Comparison of ENCODE assay signal across 9 mouse cellular contexts in genomic region chr17:78202756-78203155, GRCm38 (mm10). TPM values are rescaled to one million over a fixed set of nuclear protein-coding genes. Genes with fewer than 3 reads are reported as not detected.
DNase-seq lines count a peak whose midpoint lies in the region; ATAC-seq and TF ChIP-seq lines count a peak whose summit lies in the region.
"Had no signal": no experiment of that assay in that cellular context is flagged by ENCODE, and none has a peak within 500 bp of the region (broad histone marks: within the 10 kb centered on the region; RNA-seq: fewer than 3 reads in every experiment).

No protein-coding gene starts in this region.

- TF ChIP-seq CTCF in lung, embryonic 14.5 days (IDR thresholded peaks at IDR 0.05; ENCODE audit: low read depth), result no peak

- no peak for ATAC-seq in lung, embryonic 14.5 days (ENCODE audit: insufficient read depth)
- no peak for ATAC-seq in forebrain, embryonic 12.5 days (ENCODE audit: low FRiP score)
- ATAC-seq in intestine, embryonic 16.5 days, result no peak
- no peak for ATAC-seq in stomach, embryonic 14.5 days (ENCODE audit: insufficient number of reproducible peaks, insufficient read depth, low FRiP score, low read depth)

- H3K4me2 ChIP-seq in lung, embryonic 14.5 days, result peak overlapping the region; percentile 94
- H3K4me2 ChIP-seq in forebrain, embryonic 12.5 days, result peak overlapping the region; percentile 99
- peak overlapping the region; percentile 92 for H3K4me2 ChIP-seq in intestine, embryonic 16.5 days (ENCODE audit: low read depth, low read length)
- H3K4me2 ChIP-seq in stomach, embryonic 14.5 days (replicated peaks; ENCODE audit: low read depth, low read length), result peak overlapping the region; percentile 95

- no peaks in the 10 kb centered on the region for H3K36me3 ChIP-seq in lung, embryonic 14.5 days (ENCODE audit: insufficient read depth)
- no peaks in the 10 kb centered on the region for H3K36me3 ChIP-seq in forebrain, embryonic 12.5 days (replicated peaks)
- H3K36me3 ChIP-seq in intestine, embryonic 16.5 days (ENCODE audit: control insufficient read depth, insufficient read depth, low read length), result no peaks in the 10 kb centered on the region
- no peaks in the 10 kb centered on the region for H3K36me3 ChIP-seq in stomach, embryonic 14.5 days (ENCODE audit: control insufficient read depth, insufficient read depth, low read length)

- H3K4me1 ChIP-seq in lung, embryonic 14.5 days (ENCODE audit: insufficient read depth), result peaks cover 24% of the 10 kb centered on the region
- H3K4me1 ChIP-seq in forebrain, embryonic 12.5 days, result peaks cover 42% of the 10 kb centered on the region
- peaks cover 46% of the 10 kb centered on the region for H3K4me1 ChIP-seq in intestine, embryonic 16.5 days (ENCODE audit: control insufficient read depth, insufficient read depth, low read length)
- H3K4me1 ChIP-seq in stomach, embryonic 14.5 days (ENCODE audit: control insufficient read depth, insufficient read depth, low read length), result peaks cover 43% of the 10 kb centered on the region

- H3K9ac ChIP-seq in lung, embryonic 14.5 days, result no peak overlapping the region
- H3K9ac ChIP-seq in forebrain, embryonic 12.5 days, result no peak overlapping the region
- H3K9ac ChIP-seq in intestine, embryonic 16.5 days (ENCODE audit: low read depth, low read length), result no peak overlapping the region
- no peak overlapping the region for H3K9ac ChIP-seq in stomach, embryonic 14.5 days (replicated peaks; ENCODE audit: low read depth, low read length)

- no peak overlapping the region for H3K27ac ChIP-seq in lung, embryonic 14.5 days (ENCODE audit: low read depth)
- H3K27ac ChIP-seq in forebrain, embryonic 12.5 days, result no peak overlapping the region
- no peak overlapping the region for H3K27ac ChIP-seq in intestine, embryonic 16.5 days (ENCODE audit: low read length)
- H3K27ac ChIP-seq in stomach, embryonic 14.5 days (ENCODE audit: low read length), result no peak overlapping the region

- 38% methylated on average over 3 of the region's 3 CpGs for WGBS in lung, embryonic 14.5 days
- WGBS in forebrain, embryonic 12.5 days, result 48% methylated on average over 3 of the region's 3 CpGs
- WGBS in intestine, embryonic 16.5 days, result 60% methylated on average over 3 of the region's 3 CpGs
- 44% methylated on average over 3 of the region's 3 CpGs for WGBS in stomach, embryonic 14.5 days

- peak; percentile 1 for DNase-seq in lung, embryonic 14.5 days
- no peak for DNase-seq in lung, postnatal 36 days
- no peak for DNase-seq in thymus, postnatal 10 days (ENCODE audit: low spot score in 2 of 2)
- DNase-seq in frontal cortex, adult 2 months (ENCODE audit: extremely low spot score in 1 of 2, low spot score in 1 of 2), result no peak
- DNase-seq: gastrocnemius, postnatal 14 days; thymus, postnatal 4 days had no signal

- H3K9me3 ChIP-seq in lung, embryonic 14.5 days (ENCODE audit: low read depth, low read length), result no peaks in the 10 kb centered on the region
- no peaks in the 10 kb centered on the region for H3K9me3 ChIP-seq in forebrain, embryonic 12.5 days
- H3K9me3 ChIP-seq in intestine, embryonic 16.5 days (ENCODE audit: control insufficient read depth, low read length), result no peaks in the 10 kb centered on the region
- no peaks in the 10 kb centered on the region for H3K9me3 ChIP-seq in stomach, embryonic 14.5 days (ENCODE audit: control insufficient read depth, low read depth, low read length)

- peaks cover 24% of the 10 kb centered on the region; the same call in 1 of the 2 replicates for H3K27me3 ChIP-seq in lung, embryonic 14.5 days (ENCODE audit: insufficient read depth, low read length)
- 0 out of 2 replicates have a peak, but pooled peaks cover 4% of the 10 kb centered on the region for H3K27me3 ChIP-seq in forebrain, embryonic 12.5 days
- no peaks in the 10 kb centered on the region for H3K27me3 ChIP-seq in intestine, embryonic 16.5 days (replicated peaks; ENCODE audit: control insufficient read depth, insufficient read depth, low read length)
- H3K27me3 ChIP-seq in stomach, embryonic 14.5 days (ENCODE audit: control insufficient read depth, insufficient read depth, low read length), result no peaks in the 10 kb centered on the region

- H3K4me3 ChIP-seq in lung, embryonic 14.5 days (ENCODE audit: low read depth, low read length), result peak overlapping the region; percentile 74; the same call in 1 of the 2 replicates
- peak overlapping the region; percentile 82 for H3K4me3 ChIP-seq in forebrain, embryonic 12.5 days (replicated peaks)
- peak overlapping the region; percentile 88 for H3K4me3 ChIP-seq in intestine, embryonic 16.5 days (ENCODE audit: low read length)
- peak overlapping the region; percentile 66; the same call in 1 of the 2 replicates for H3K4me3 ChIP-seq in stomach, embryonic 14.5 days (ENCODE audit: low read depth, low read length)

RNA-seq across cellular contexts. Expression of gene Crim1, which starts 2.7 kb away (rescaled TPM):
- 3.1 and 5.7 TPM in 2 replicates for polyA plus RNA-seq in lung, embryonic 14.5 days (2014; fragmentation: Nextera tagmentation; extraction: Ambion mirVana)
- 3.1 and 3.8 TPM in 2 replicates for polyA plus RNA-seq in forebrain, embryonic 12.5 days (2016; fragmentation: Nextera tagmentation; extraction: Ambion mirVana)
- 3.9 and 4.0 TPM in 2 replicates for polyA plus RNA-seq in intestine, embryonic 16.5 days (2015; fragmentation: Nextera tagmentation; extraction: Ambion mirVana)
- polyA plus RNA-seq in stomach, embryonic 14.5 days (2014; fragmentation: Nextera tagmentation; extraction: Ambion mirVana), result 4.9 and 7.4 TPM in 2 replicates
- 23.7 and 33.3 TPM in 2 replicates for polyA plus RNA-seq in frontal cortex, adult 2 months (2012; rRNA removed)
